Mouse (Mus musculus) MEL (cell line): Measurements from ENCODE around the gene Olfr220.

ENCODE experiments used
- CHD2 ChIP-seq: IDR thresholded peaks from 2 replicates; pipeline ENCODE4 v1.6.1; 2011; ENCODE audit warnings: low read length, improper control_type of control experiment
- CTCF ChIP-seq, 3 experiments: IDR thresholded peaks in 2 of 3; conservative IDR thresholded peaks in 1 of 3; 2 replicates each; pipeline ENCODE4 v1.5.1; 2011 to 2012; ENCODE audit warnings: low read length in 3 of 3, low read depth in 2 of 3, mild to moderate bottlenecking in 2 of 3, improper control_type of control experiment in 1 of 3, inconsistent platforms in 1 of 3, mixed read lengths in 1 of 3, moderate library complexity in 1 of 3; ENCODE audit not compliant: control insufficient read depth in 1 of 3, insufficient read depth in 1 of 3, poor library complexity in 1 of 3, severe bottlenecking in 1 of 3
- KAT2A ChIP-seq: conservative IDR thresholded peaks from 2 replicates; pipeline ENCODE4 v1.6.1; 2012; ENCODE audit warnings: low read depth, low read length, improper control_type of control experiment, inconsistent platforms
- MEF2A ChIP-seq: IDR thresholded peaks from 2 replicates; pipeline ENCODE4 v1.6.1; 2014; ENCODE audit warnings: low read depth, mild to moderate bottlenecking, inconsistent platforms, low read length, improper control_type of control experiment; ENCODE audit not compliant: poor library complexity, insufficient replicate concordance, severe bottlenecking; ENCODE audit errors: extremely low read depth
- NRF1 ChIP-seq: IDR thresholded peaks from 2 replicates; pipeline ENCODE4 v1.6.1; 2014; ENCODE audit warnings: low read depth, mild to moderate bottlenecking, inconsistent platforms, low read length, improper control_type of control experiment, moderate library complexity; ENCODE audit not compliant: poor library complexity, insufficient read depth, severe bottlenecking
- POLR2A ChIP-seq, 2 experiments: IDR thresholded peaks; 2 replicates each; pipeline ENCODE4 v1.6.1; 2011 to 2012; ENCODE audit warnings: low read length in 2 of 2, mild to moderate bottlenecking in 2 of 2, control low read depth in 1 of 2, improper control_type of control experiment in 1 of 2, low read depth in 1 of 2, moderate library complexity in 1 of 2; ENCODE audit not compliant: control insufficient read depth in 1 of 2, insufficient read depth in 1 of 2, poor library complexity in 1 of 2
- POLR2AphosphoS2 ChIP-seq: IDR thresholded peaks from 2 replicates; pipeline ENCODE4 v1.6.1; 2011; ENCODE audit warnings: low read length, improper control_type of control experiment
- USF1 ChIP-seq: IDR thresholded peaks from 2 replicates; pipeline ENCODE4 v1.6.1; 2014; ENCODE audit warnings: low read depth, mild to moderate bottlenecking, inconsistent platforms, low read length, improper control_type of control experiment, moderate library complexity
- ZC3H11A ChIP-seq: IDR thresholded peaks from 2 replicates; pipeline ENCODE4 v1.6.1; 2012; ENCODE audit warnings: low read depth, mild to moderate bottlenecking, inconsistent platforms, low read length, improper control_type of control experiment
- ZKSCAN1 ChIP-seq: IDR thresholded peaks from 2 replicates; pipeline ENCODE4 v1.6.1; 2012; ENCODE audit warnings: low read depth, mild to moderate bottlenecking, inconsistent platforms, low read length, improper control_type of control experiment, moderate library complexity
- ZMIZ1 ChIP-seq: IDR thresholded peaks from 2 replicates; pipeline ENCODE4 v1.6.1; 2012; ENCODE audit warnings: low read depth, mild to moderate bottlenecking, inconsistent platforms, low read length, improper control_type of control experiment, moderate library complexity
- ZNF384 ChIP-seq: IDR thresholded peaks from 2 replicates; pipeline ENCODE4 v1.6.1; 2012; ENCODE audit warnings: low read depth, mild to moderate bottlenecking, inconsistent platforms, low read length, improper control_type of control experiment

- TF ChIP-seq ZKSCAN1 (no peak), POLR2A (IDR thresholded peaks at IDR 0.05; ENCODE audit: control insufficient read depth in 1 of 2, insufficient read depth in 1 of 2, low read depth in 1 of 2, low read length in 2 of 2, poor library complexity in 1 of 2) (no peak), USF1 (no peak), CHD2 (no peak), MEF2A (no peak), ZC3H11A (peak; percentile 33; the same call in 1 of the 2 replicates), CTCF (IDR thresholded peaks at IDR 0.05 in 2 of 3, conservative IDR thresholded peaks at IDR 0.05 in 1 of 3; ENCODE audit: control insufficient read depth in 1 of 3, insufficient read depth in 1 of 3, low read depth in 2 of 3, low read length in 3 of 3, poor library complexity in 1 of 3, severe bottlenecking in 1 of 3) (peak; percentile 62 to 78 (median 75)), POLR2AphosphoS2 (no peak), ZNF384 (no peak), ZMIZ1 (no peak), KAT2A (no peak), NRF1 (no peak)
These were observed 27.9 kb downstream of the Olfr220 start for GRCm38 (mm10) chr1:174469736-174470135.
